Mouse (Mus musculus) kidney, adult 11 months (tissue): ENCODE data around the gene Lck.
A peak's percentile ranks its signal among the peaks of the same experiment; 100 is the strongest.
"Not testable (repeated sequence)": the region's sequence is repeated elsewhere in the genome, so short reads cannot be mapped to it uniquely, and the experiment has no call there.

Experiments used
- DNase-seq: peaks from one replicate; pipeline ENCODE4 v3.0.0; 2022

Lck gene

DNA sequence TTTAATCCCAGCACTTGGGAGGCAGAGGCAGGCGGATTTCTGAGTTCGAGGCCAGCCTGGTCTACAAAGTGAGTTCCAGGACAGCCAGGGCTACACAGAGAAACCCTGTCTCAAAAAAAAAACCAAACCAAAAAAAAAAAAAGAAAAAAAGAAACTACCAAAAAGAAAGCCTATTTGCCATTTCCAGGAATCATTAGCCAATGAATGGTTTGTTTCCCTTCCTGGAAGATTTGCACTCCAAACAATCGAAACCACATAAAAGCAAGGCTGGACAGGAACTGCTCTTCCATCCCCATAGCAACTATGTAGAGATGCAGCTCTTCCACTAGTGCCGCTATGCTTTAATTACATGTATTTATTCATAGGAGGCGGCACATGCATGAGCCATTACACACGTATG is 18.9 kb downstream of the Lck start:
- not testable (repeated sequence) for DNase-seq

DNA sequence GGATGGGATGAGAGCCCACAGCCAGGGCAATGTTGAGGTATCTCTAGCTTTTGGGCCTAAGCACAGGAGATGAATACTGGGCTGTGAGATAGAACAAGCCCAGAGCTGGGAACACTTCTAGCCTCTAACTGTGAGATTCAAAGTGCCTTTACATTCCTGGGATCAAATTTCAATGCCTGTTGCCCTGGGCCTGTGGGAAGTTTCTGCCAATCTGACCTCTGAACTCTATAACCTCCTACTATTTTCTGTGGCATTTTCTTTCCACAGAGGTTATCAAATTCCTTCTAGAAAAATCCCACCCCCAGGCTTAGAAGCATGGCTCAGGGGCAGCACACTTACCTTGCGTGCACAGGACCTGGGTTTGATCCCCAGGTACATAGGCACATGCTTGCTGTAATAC is 23.1 kb downstream of the Lck start:
- DNase-seq: no peak

DNA sequence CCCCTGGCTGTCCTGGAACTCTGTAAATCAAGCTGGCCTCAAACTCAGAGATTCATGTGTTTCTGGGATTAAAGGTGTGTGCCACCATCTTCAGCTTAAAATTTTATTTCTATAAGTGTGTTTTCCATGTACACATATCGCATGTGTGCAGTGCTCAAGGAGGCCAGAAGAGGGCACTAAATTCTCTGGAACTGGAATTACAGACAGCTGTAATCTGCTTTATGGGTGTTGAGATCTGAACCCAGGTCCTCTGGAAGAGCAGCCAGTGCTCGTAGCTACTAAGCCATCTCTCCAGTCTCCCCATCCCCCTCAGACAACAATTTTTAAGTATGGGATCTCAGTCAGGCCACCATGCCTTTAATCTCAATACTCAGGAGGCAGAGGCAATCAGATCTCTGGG is 24.1 kb downstream of the Lck start:
- peak; percentile 12 for DNase-seq

DNA sequence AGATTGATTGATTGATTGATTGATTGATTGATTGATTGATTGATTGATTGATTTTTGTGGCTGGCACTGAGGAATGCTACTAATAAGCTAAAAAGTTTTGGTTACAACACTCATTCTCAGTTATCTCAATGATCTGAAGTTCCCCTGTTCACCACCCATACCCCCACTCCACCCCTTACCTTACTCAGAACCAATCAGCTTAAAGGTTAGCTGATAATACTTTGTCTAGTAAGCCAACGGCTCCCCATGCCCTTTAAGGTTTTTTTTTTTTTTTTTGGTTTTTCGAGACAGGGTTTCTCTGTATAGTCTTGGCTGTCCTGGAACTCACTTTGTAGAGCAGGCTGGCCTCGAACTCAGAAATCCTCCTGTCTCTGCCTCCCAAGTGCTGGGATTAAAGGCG is 25.8 kb downstream of the Lck start:
- not testable (repeated sequence) for DNase-seq

DNA sequence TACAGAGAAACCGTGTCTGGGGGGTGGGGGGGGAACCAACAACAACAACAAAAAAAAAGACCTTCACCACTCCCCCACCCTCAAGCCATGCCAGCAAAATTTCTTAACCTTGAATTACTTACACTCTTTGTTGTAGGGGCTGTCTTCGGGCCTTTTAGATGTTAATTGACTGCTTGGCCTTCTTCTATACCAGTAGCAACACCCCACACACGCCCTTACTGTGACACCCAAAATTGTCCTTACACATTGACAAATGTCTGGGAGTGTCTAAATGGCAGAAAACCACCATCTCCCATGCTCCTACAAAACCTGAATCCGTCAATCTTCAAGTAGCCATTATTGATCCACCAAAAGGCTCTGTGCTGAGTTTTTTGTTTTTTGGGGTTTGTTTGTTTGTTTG is 29.3 kb downstream of the Lck start:
- DNase-seq: no peak

DNA sequence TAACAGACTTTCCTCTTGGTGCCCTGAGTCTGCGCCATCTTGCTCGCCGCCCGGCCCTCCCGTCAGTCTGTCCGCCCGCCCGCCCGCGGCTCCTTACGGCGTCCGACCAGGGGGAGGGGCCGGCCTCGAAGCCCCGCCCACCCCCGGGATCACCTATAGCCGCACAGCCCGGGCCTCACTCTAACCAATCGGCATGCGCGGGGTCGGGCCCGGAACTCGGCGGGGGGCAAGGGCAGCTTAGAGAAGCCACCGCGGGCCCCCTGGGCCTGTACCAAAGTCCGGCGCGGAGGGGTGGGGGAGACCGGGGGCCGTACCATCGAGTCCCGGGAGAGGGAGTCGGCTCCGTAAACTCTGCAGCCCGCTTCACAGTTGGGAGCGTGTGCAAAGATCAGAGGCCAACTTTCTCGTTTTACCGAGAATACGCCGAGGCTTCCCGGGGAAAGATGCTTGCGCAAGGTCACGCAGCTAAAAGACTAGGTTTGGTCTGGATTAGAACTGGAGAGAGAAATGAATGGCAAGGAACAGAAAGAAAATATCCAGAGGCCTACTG is 30.8 kb downstream of the Lck start, which contains the start of gene Hdac1:
Gene Hdac1 (minus strand): TSS at position 122 of the 550 bp plus-strand sequence.
- peak; percentile 99 for DNase-seq

DNA sequence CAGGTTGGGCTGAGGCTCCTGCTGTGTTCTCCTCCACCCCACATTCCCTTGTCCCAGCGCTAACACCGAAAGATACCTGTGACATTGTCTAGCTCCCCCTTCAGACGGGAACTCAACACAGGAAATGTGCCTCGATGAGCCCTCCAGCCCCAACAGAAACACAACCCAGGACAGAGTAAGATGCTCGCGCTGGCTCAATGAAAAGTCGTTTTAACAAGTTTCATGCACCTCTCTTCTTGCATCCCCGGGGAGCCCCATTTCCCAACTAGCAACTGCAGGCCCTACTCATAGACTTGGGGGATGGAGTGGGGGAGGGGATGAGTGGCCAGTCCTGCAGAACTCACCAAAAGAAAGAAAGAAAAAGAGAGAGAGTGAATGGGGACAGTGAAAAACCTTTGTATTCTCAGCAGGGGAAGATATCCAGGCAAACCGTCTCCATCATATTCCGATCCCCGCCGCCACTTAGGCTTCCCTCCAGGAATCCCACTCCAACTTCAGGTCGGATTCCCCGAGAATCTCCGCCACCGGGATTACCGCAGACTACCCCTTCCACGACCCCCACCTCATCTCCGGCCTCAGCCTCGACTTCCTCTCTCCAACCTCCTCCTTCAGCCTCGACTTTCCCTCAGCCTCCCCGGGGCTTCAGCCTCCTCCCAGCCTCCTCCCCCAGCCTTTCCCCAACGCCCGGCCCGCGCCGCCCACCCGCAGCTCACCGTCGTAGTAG is 31.4 kb downstream of the Lck start:
- DNase-seq: peak; percentile 16

DNA sequence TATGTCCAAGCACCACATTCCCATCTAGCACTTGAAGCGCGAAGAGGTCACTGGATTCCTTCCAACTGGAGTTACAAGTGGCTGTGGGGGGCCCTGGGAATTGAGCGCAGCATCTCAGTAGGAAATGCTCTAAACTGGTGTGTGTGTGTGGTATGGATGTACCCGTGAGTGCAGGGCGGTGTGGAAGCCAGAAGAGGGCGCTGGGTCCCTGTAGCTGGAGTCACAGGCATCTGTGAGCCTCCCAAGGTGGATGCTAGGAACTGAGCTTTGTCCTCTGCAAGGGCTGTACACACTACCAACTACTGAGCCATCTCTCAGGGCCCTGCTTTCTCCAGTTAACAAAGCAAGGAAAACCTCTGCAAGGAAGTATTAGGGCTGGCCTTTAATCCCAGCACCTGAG is 33.4 kb downstream of the Lck start:
- DNase-seq: no peak

DNA sequence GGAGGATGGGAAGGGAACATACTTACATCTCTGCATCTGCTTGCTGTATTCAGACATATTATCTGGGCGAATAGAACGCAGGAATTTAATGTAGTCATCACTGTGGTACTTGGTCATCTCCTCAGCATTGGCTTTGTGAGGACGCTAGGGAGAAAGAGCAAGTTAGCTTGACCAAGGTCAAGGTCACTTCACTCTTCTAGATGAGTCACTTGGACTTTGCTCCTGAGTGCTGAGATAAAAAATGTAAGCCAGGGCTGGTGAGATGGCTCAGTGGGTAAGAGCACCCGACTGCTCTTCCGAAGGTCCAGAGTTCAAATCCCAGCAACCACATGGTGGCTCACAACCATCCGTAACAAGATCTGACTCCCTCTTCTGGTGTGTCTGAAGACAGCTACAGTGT is 44.5 kb downstream of the Lck start:
- DNase-seq: not testable (repeated sequence)

DNA sequence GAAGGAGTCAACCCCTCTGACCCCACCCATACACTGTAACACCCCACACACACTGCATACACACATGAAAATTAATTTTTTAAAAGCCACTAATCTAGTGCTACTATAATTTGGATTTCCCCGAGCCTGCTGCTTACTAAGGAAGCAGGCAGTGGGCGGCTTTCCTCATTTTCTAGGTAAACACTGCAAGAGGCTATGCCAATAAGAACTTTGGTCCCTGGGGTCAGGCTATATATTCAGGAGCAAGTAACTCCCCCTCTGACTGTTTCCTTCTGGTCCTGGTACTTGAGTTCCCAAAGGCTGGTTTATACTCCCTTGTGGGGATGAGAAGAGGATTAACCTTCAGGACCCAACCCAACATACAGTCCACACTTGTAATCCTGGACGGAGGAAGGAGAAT is 47.6 kb downstream of the Lck start:
- DNase-seq: no peak

DNA sequence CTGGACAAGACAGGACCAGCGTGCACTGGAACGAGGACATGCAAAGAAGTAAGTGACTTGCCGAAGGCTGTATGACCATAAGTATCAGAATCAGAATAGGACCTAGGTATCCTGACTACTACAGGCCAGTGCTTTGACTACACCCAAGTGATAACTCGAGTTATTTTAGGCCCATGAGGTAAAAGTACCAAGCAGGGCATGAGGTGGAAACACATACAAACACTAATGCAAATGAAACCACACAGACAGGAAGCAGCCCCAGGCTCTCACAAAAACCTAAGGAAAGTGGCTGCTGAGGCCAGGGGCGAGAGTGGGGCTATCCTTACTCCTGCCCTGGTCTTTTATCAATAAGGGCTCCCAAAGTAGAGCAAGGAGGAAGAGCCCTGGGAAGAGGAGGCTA is 48.1 kb downstream of the Lck start:
- no peak for DNase-seq

DNA sequence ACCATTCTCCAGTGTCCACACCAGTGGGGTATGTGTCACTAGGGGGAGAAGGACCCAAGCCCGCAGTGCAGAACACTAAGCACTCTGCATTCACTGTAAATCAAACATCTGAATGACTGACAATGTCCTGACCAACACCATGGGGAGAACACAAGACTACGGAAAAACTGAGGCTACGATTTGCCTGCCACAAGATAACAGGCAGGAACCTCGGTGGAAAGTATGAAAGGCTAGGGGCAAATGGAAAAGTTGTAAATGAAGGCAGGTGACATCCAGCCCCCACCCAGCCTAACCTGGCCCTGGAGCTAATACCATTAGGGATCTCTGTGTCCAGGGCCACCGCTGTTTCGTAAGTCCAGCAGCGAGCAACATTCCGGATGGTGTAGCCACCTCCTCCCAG is 54.9 kb downstream of the Lck start:
- no peak for DNase-seq

DNA sequence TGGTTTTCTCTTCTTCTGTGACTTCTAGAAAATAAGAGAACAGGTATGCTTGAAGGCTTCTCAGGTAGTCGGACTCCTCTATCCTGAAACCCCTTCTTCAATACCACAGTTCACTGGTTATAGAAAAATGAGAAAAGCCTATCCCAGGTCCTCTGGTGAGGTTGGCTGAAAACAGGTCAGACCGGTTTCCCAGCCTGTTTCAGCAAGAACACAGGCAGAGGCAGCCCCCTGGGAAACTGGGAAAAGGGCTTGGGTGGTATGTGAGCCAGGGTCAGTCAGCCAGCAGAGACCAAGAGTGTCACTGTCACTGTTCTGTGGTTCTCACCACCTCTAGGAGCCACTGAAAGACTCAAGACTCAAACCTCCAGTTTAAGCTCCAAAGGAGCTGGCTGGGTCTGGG is 56.5 kb downstream of the Lck start:
- peak; percentile 60 for DNase-seq

DNA sequence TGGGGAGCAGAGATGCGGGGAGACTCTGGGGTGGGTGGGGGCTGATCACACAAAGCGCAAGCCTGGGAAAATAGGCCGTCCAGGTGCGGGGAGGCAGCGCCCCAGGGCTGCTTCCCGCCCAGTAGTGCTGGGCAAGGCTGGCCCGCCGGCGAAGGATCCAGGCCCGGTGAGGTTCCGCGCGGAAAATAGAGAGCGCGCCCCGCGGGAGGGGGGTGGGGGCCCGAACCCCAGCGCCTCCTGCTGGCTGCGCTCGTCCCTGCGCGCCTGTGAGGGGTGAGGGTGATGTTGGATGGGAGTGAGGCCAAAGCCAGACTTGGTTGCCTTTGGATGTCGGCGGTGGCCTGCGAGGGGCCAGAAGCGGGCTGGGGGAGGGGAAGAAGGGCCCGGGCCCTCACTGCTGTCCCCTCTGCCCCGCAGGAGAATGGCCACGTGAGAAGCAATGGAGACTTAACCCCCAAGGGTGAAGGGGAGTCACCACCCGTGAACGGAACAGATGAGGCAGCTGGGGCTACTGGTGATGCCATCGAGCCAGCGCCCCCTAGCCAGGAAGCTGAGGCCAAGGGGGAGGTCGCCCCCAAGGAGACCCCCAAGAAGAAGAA is 59.0 kb downstream of the Lck start:
- DNase-seq: no peak

DNA sequence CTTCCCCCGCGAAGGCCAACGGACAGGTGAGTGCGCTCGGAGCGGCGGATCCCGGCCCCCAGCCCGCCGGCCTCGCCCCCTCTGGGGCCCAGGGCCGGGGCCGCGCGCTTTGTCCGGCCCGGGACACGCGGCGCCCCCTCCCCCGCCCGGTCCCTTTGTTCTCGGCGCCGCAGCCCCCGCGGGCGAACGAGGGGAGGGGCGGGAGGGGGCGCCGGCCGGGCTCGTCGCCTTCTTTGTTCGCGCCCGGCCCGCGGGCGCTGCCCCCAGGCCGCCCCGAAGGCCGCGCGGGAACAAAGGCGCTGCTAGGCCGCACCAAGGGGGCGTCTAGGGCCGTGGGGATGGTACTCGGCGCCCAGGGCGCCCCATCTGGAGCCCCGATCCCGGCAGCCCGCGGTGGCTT is 59.5 kb downstream of the Lck start:
- DNase-seq: no peak

DNA sequence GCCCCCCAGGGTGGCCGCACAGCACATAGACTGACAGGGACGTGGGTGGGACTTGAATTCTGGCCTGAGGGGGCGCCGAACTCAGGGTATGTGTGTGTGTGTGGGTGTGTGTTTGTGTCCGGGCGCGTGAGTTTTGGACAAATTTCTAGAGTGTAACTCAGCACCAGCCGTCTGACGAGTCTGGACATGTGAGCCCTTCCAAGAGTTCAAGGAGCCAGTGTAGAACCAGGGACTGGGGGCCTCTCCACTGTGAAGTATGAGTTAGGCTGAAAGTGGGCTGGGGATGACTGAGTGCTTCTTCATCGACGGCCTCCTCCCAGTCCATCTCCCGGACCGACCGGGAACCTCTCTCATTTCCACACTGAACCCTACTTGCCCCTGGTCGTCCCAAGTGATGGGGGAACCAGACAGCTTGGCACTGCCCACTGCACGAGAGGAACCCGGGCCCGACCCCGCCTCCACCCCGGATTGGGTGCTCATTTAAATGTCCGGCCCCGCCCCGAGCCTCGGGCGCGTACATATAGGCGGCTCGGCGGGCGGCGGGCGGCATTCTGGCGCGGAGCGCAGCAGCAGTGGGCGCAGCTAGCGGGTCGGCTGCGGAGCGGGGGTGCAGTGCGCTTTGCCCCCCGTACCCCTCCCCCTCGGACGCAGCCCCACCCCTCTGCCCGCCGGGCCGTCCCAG is 60.2 kb downstream of the Lck start, which contains the start of gene Marcksl1:
Gene Marcksl1 (plus strand): TSS at position 496 of the 682 bp plus-strand sequence.
- DNase-seq: peak; percentile 69

DNA sequence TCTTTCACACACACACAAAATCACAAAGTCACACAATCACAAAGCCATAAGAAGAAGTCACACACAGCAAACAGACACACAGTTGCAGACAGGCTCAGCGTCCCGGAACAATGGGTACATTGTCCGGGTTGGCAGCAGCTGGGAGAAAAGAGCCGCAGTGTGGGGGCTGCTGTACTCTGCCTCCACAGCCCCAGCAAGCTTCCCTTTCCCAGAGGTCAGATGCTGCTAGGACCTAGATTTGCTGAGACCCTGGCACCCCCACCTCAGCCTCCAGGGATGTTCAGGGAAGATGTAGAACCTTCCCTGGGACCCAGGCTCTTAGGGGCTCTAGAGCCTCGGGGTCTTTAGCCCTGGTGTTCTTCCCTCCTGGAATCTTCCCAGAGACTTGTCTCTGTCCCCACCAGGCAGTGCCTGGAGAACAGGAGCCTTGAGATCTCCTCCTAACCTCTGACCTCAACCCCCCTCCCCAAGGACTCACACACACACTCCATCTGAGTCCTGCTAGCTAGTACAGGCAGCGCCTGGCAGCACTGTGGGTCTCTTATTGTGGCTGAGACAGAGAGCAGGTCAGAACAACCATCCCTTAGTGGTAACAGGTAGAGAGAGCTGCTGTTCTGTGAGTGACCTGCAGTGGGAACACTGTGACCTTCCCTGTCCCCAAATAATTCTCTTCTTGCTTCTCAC is 61.9 kb downstream of the Lck start:
- DNase-seq: no peak

DNA sequence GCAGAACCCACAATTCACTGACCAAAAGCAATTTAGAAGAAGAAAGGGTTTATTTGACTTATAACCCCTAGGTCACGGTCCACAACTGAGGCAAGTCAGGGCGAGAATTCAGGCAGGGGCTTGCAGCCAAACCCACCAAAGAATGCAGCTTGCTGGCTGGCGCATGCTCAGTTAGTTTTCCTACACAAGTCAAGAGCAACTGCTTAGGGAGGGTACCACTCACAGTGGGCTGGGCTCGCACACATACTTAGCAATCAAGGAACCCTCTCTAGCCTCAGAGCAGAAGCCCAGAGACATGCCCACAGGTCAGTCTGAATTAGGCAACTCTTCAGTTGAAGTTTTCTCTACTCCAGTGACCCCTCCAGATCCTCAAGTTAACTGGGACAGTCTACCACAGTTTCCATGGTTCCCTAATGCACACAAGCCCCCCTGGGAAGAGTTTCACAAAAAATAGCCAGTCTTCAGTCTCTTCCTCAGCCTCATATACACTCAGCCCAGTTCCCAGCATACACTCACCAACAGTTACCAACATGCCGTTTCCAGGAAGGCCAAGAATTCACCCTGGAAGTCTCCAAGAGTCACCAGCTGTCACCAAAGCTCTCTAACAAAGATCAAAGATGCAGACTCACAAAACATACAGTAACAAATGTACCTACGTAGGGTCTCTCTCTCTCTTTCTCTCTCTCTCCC is 62.6 kb downstream of the Lck start:
- no peak for DNase-seq

DNA sequence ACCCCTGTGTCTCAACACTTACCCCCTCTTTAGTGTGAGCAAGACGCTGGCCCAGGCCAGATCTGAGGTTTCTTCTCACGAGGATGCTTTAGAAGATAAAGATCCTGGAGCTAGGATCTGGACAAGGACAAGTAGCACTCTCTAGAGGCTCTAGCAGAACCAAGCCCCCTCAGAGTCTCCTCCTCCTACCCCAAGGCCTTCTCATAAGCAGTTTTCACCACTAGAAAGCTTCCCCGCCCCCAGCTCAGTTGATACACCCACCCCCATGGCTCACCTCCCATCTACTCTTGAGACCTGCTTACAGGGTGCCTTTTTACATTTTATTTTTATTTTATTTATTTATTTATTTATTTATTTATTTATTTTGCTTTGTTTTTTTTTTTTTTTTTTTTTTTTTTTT is 63.8 kb downstream of the Lck start:
- no peak for DNase-seq

DNA sequence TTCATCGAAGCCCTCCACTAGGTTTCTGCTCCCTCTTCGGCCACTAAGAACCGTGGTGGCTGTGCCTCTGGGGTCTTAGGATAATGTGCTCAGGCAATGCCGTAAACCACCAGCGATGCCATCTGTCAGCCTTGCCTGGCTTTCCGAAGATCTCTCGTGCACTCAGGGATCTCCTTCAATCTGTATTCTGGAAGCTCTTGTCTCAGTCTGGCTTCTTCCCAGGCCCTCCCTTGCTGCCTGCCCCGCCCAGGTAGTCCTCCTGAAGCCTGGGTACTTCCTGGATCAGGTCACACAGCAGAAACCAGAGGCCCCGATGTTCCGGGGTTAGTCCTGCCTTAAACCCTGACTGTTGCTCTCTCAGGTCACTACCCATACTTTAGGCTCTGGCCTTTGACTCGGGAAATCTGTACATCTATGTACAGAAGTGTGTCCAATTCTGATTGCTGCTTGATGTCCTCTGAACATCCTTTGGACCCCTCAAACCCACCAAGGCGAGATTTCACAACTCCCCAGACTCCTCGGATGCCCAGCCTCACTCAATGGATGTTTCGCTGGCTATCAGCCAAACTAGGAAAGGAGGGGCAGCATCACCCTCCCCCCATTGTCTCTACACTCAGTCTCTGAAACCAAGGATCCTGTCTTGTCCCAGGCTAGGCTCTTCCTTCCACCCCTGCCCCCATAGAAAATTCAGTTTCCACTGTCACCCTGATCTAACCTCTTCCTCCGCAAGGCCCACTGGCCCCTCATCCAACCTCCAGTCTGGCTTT is 64.4 kb downstream of the Lck start:
- no peak for DNase-seq

DNA sequence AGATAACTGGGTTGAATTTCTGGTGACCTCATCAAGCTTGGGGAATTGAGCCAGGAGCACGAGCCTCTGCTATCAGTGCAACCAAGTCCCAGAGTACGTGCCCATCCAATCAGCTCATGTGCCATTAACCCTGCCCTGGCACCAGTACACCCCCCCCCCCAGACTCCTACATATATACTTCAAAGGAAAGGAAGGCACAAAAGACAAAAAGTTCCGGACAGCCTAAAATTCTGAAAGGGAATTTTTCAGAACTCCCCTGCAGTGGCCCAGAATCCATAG is 65.3 kb downstream of the Lck start:
- no peak for DNase-seq
